Mouse (Mus musculus): ENCODE results near the gene Bach1. TPM values are rescaled to one million over a fixed set of nuclear protein-coding genes. Genes with fewer than 3 reads are reported as not detected.
A peak's percentile ranks its signal among the peaks of the same experiment; 100 is the strongest.

Bach1 gene
- total RNA-seq (2014; fragmentation: Nextera tagmentation), result 15.2 and 20.2 TPM in 2 replicates
- total RNA-seq (2017), result 29.6 and 29.8 TPM in 2 replicates

- ATAC-seq (replicated peaks; ENCODE audit: poor library complexity, severe bottlenecking), result peak; percentile 66
Observed at GRCm38 (mm10) chr16:87698692-87699305, at the start of gene Bach1. Gene Bach1 (plus strand): TSS chr16:87698945.

- ATAC-seq (replicated peaks; ENCODE audit: poor library complexity, severe bottlenecking), result no peak
Observed at GRCm38 (mm10) chr16:87652344-87652743, 46.4 kb upstream of the Bach1 start.

GRCm38 (mm10) chr16:87652924-87653323 lies 45.8 kb upstream of the Bach1 start:
- peak; percentile 77 for ATAC-seq (replicated peaks; ENCODE audit: poor library complexity, severe bottlenecking)

- ATAC-seq (replicated peaks; ENCODE audit: poor library complexity, severe bottlenecking), result peak; percentile 68
Observed at GRCm38 (mm10) chr16:87654016-87654575, 44.6 kb upstream of the Bach1 start.

GRCm38 (mm10) chr16:87655005-87655404 lies 43.7 kb upstream of the Bach1 start:
- ATAC-seq (replicated peaks; ENCODE audit: poor library complexity, severe bottlenecking), result peak; percentile 16

GRCm38 (mm10) chr16:87655579-87655978 lies 43.2 kb upstream of the Bach1 start:
- peak; percentile 12; the same call in 1 of the 2 replicates for ATAC-seq (replicated peaks; ENCODE audit: poor library complexity, severe bottlenecking)

GRCm38 (mm10) chr16:87656771-87657170 lies 42.0 kb upstream of the Bach1 start:
- no peak for ATAC-seq (replicated peaks; ENCODE audit: poor library complexity, severe bottlenecking)

- ATAC-seq (replicated peaks; ENCODE audit: poor library complexity, severe bottlenecking), result no peak
Observed at GRCm38 (mm10) chr16:87657291-87657690, 41.5 kb upstream of the Bach1 start.

- ATAC-seq (replicated peaks; ENCODE audit: poor library complexity, severe bottlenecking), result peak; percentile 79
Observed at GRCm38 (mm10) chr16:87661024-87661471, 37.7 kb upstream of the Bach1 start.

GRCm38 (mm10) chr16:87661636-87662035 lies 37.1 kb upstream of the Bach1 start:
- ATAC-seq (replicated peaks; ENCODE audit: poor library complexity, severe bottlenecking), result peak; percentile 38

- ATAC-seq (replicated peaks; ENCODE audit: poor library complexity, severe bottlenecking), result no peak
Observed at GRCm38 (mm10) chr16:87662528-87662927, 36.2 kb upstream of the Bach1 start.

- peak; percentile 52 for ATAC-seq (replicated peaks; ENCODE audit: poor library complexity, severe bottlenecking)
Observed at GRCm38 (mm10) chr16:87663890-87664289, 34.9 kb upstream of the Bach1 start.

- no peak for ATAC-seq (replicated peaks; ENCODE audit: poor library complexity, severe bottlenecking)
Observed at GRCm38 (mm10) chr16:87665246-87665645, 33.5 kb upstream of the Bach1 start.

- ATAC-seq (replicated peaks; ENCODE audit: poor library complexity, severe bottlenecking), result no peak
Observed at GRCm38 (mm10) chr16:87665752-87666619, 32.8 kb upstream of the Bach1 start.

GRCm38 (mm10) chr16:87666620-87667004 lies 32.1 kb upstream of the Bach1 start:
- ATAC-seq (replicated peaks; ENCODE audit: poor library complexity, severe bottlenecking), result no peak

- ATAC-seq (replicated peaks; ENCODE audit: poor library complexity, severe bottlenecking), result no peak
Observed at GRCm38 (mm10) chr16:87668002-87668401, 30.7 kb upstream of the Bach1 start.

GRCm38 (mm10) chr16:87670091-87670820 lies 28.5 kb upstream of the Bach1 start:
- ATAC-seq (replicated peaks; ENCODE audit: poor library complexity, severe bottlenecking), result no peak

- no peak for ATAC-seq (replicated peaks; ENCODE audit: poor library complexity, severe bottlenecking)
Observed at GRCm38 (mm10) chr16:87670821-87671165, 28.0 kb upstream of the Bach1 start.

GRCm38 (mm10) chr16:87671336-87671735 lies 27.4 kb upstream of the Bach1 start:
- ATAC-seq (replicated peaks; ENCODE audit: poor library complexity, severe bottlenecking), result peak; percentile 69

GRCm38 (mm10) chr16:87673155-87673554 lies 25.6 kb upstream of the Bach1 start:
- no peak for ATAC-seq (replicated peaks; ENCODE audit: poor library complexity, severe bottlenecking)

- ATAC-seq (replicated peaks; ENCODE audit: poor library complexity, severe bottlenecking), result no peak
Observed at GRCm38 (mm10) chr16:87676182-87676581, 22.6 kb upstream of the Bach1 start.
